Mouse (Mus musculus): ENCODE data around the gene Zdhhc1. TPM values are rescaled to one million over a fixed set of nuclear protein-coding genes. Genes with fewer than 3 reads are reported as not detected.

The Zdhhc1 gene
- 39.0 and 40.2 TPM in 2 replicates for polyA plus RNA-seq (2015; fragmentation: Nextera tagmentation; extraction: Ambion mirVana)

- Histone ChIP-seq H3K9me3 (ENCODE audit: control insufficient read depth, low read length) (no peaks in the 10 kb centered on the region), H3K4me2 (ENCODE audit: low read length) (peak within 1 kb of the TSS; percentile 81), H3K27ac (ENCODE audit: low read depth, low read length) (peak within 1 kb of the TSS; percentile 86), H3K36me3 (ENCODE audit: control insufficient read depth, insufficient read depth, low read length) (no peaks in the 10 kb centered on the region), H3K9ac (ENCODE audit: low read depth, low read length) (peak within 1 kb of the TSS; percentile 95), H3K4me3 (ENCODE audit: low read length) (peak within 1 kb of the TSS; percentile 90), H3K4me1 (ENCODE audit: control insufficient read depth, insufficient read depth, low read depth, low read length) (peaks cover 17% of the 10 kb centered on the region), H3K27me3 (replicated peaks; ENCODE audit: control insufficient read depth, insufficient read depth, low read length) (no peaks in the 10 kb centered on the region)
- peak; percentile 89 for ATAC-seq
- WGBS: under 1% methylated on average over 59 of the region's 68 CpGs
These were observed at the start of gene Zdhhc1 for GRCm38 (mm10) chr8:105496439-105497180. Gene Zdhhc1, minus strand, starts transcription at chr8:105496902.

- no peak overlapping the region for H3K4me3 ChIP-seq (ENCODE audit: low read length)
- no peak overlapping the region for H3K4me2 ChIP-seq (ENCODE audit: low read length)
- no peaks in the 10 kb centered on the region for H3K9me3 ChIP-seq (ENCODE audit: control insufficient read depth, low read length)
- H3K9ac ChIP-seq (ENCODE audit: low read depth, low read length): no peak overlapping the region
- no peaks in the 10 kb centered on the region for H3K27me3 ChIP-seq (replicated peaks; ENCODE audit: control insufficient read depth, insufficient read depth, low read length)
- ATAC-seq: 0 out of 2 replicates have a peak, but pooled peaks have one; percentile 15
- WGBS: 88% methylated on average over 3 of the region's 3 CpGs
- peaks cover 18% of the 10 kb centered on the region for H3K4me1 ChIP-seq (ENCODE audit: control insufficient read depth, insufficient read depth, low read depth, low read length)
- peak overlapping the region; percentile 56; the same call in 1 of the 2 replicates for H3K27ac ChIP-seq (ENCODE audit: low read depth, low read length)
- 0 out of 2 replicates have a peak, but pooled peaks cover 3% of the 10 kb centered on the region for H3K36me3 ChIP-seq (ENCODE audit: control insufficient read depth, insufficient read depth, low read length)
These were observed 48.5 kb upstream of the Zdhhc1 start for GRCm38 (mm10) chr8:105545249-105545648.

- Histone ChIP-seq H3K4me3 (ENCODE audit: low read length) (no peak overlapping the region), H3K27me3 (replicated peaks; ENCODE audit: control insufficient read depth, insufficient read depth, low read length) (no peaks in the 10 kb centered on the region), H3K4me2 (ENCODE audit: low read length) (no peak overlapping the region), H3K9me3 (ENCODE audit: control insufficient read depth, low read length) (no peaks in the 10 kb centered on the region), H3K4me1 (ENCODE audit: control insufficient read depth, insufficient read depth, low read depth, low read length) (peaks cover 18% of the 10 kb centered on the region), H3K36me3 (ENCODE audit: control insufficient read depth, insufficient read depth, low read length) (0 out of 2 replicates have a peak, but pooled peaks cover 3% of the 10 kb centered on the region), H3K27ac (ENCODE audit: low read depth, low read length) (peak overlapping the region; percentile 56; the same call in 1 of the 2 replicates), H3K9ac (ENCODE audit: low read depth, low read length) (no peak overlapping the region; the same call in 1 of the 2 replicates)
- 47% methylated on average over 7 of the region's 7 CpGs for WGBS
- ATAC-seq: peak; percentile 43; the same call in 1 of the 2 replicates
These were observed 48.0 kb upstream of the Zdhhc1 start for GRCm38 (mm10) chr8:105544544-105545205.

- no peaks in the 10 kb centered on the region for H3K27me3 ChIP-seq (replicated peaks; ENCODE audit: control insufficient read depth, insufficient read depth, low read length)
- peaks cover 9% of the 10 kb centered on the region for H3K36me3 ChIP-seq (ENCODE audit: control insufficient read depth, insufficient read depth, low read length)
- no peak for ATAC-seq
- H3K4me1 ChIP-seq (ENCODE audit: control insufficient read depth, insufficient read depth, low read depth, low read length): peaks cover 18% of the 10 kb centered on the region
- H3K4me2 ChIP-seq (ENCODE audit: low read length): no peak overlapping the region
- WGBS: 59% methylated on average over 1 of the region's 1 CpGs
- H3K4me3 ChIP-seq (ENCODE audit: low read length): no peak overlapping the region
- no peaks in the 10 kb centered on the region for H3K9me3 ChIP-seq (ENCODE audit: control insufficient read depth, low read length)
- no peak overlapping the region; the same call in 1 of the 2 replicates for H3K9ac ChIP-seq (ENCODE audit: low read depth, low read length)
- H3K27ac ChIP-seq (ENCODE audit: low read depth, low read length): no peak overlapping the region
These were observed 47.0 kb upstream of the Zdhhc1 start for GRCm38 (mm10) chr8:105543703-105544102.

- Histone ChIP-seq H3K9me3 (ENCODE audit: control insufficient read depth, low read length) (no peaks in the 10 kb centered on the region), H3K27me3 (replicated peaks; ENCODE audit: control insufficient read depth, insufficient read depth, low read length) (no peaks in the 10 kb centered on the region), H3K36me3 (ENCODE audit: control insufficient read depth, insufficient read depth, low read length) (peaks cover 10% of the 10 kb centered on the region), H3K27ac (ENCODE audit: low read depth, low read length) (no peak overlapping the region), H3K4me1 (ENCODE audit: control insufficient read depth, insufficient read depth, low read depth, low read length) (peaks cover 18% of the 10 kb centered on the region), H3K4me3 (ENCODE audit: low read length) (no peak overlapping the region), H3K9ac (ENCODE audit: low read depth, low read length) (no peak overlapping the region), H3K4me2 (ENCODE audit: low read length) (no peak overlapping the region)
- ATAC-seq: no peak
- 94% methylated on average over 2 of the region's 2 CpGs for WGBS
These were observed 46.1 kb upstream of the Zdhhc1 start for GRCm38 (mm10) chr8:105542808-105543207.

- ATAC-seq: no peak
- Histone ChIP-seq H3K9me3 (ENCODE audit: control insufficient read depth, low read length) (no peaks in the 10 kb centered on the region), H3K9ac (ENCODE audit: low read depth, low read length) (no peak overlapping the region), H3K27ac (ENCODE audit: low read depth, low read length) (no peak overlapping the region), H3K4me2 (ENCODE audit: low read length) (no peak overlapping the region), H3K4me3 (ENCODE audit: low read length) (no peak overlapping the region), H3K27me3 (replicated peaks; ENCODE audit: control insufficient read depth, insufficient read depth, low read length) (no peaks in the 10 kb centered on the region), H3K36me3 (ENCODE audit: control insufficient read depth, insufficient read depth, low read length) (peaks cover 12% of the 10 kb centered on the region), H3K4me1 (ENCODE audit: control insufficient read depth, insufficient read depth, low read depth, low read length) (peaks cover 18% of the 10 kb centered on the region)
- WGBS: 94% methylated on average over 3 of the region's 3 CpGs
These were observed 45.4 kb upstream of the Zdhhc1 start for GRCm38 (mm10) chr8:105542032-105542656.

GRCm38 (mm10) chr8:105538940-105539339, 42.2 kb upstream of the Zdhhc1 start:
- H3K27ac ChIP-seq (ENCODE audit: low read depth, low read length): no peak overlapping the region
- H3K4me3 ChIP-seq (ENCODE audit: low read length): no peak overlapping the region
- H3K9ac ChIP-seq (ENCODE audit: low read depth, low read length): no peak overlapping the region
- no peaks in the 10 kb centered on the region for H3K27me3 ChIP-seq (replicated peaks; ENCODE audit: control insufficient read depth, insufficient read depth, low read length)
- H3K4me2 ChIP-seq (ENCODE audit: low read length): no peak overlapping the region
- no peaks in the 10 kb centered on the region for H3K9me3 ChIP-seq (ENCODE audit: control insufficient read depth, low read length)
- H3K4me1 ChIP-seq (ENCODE audit: control insufficient read depth, insufficient read depth, low read depth, low read length): peaks cover 2% of the 10 kb centered on the region; the same call in 1 of the 2 replicates
- H3K36me3 ChIP-seq (ENCODE audit: control insufficient read depth, insufficient read depth, low read length): peaks cover 20% of the 10 kb centered on the region
- ATAC-seq: no peak
- WGBS: 89% methylated on average over 4 of the region's 4 CpGs

GRCm38 (mm10) chr8:105537011-105537677, 40.4 kb upstream of the Zdhhc1 start:
- 84% methylated on average over 6 of the region's 6 CpGs for WGBS
- Histone ChIP-seq H3K4me2 (ENCODE audit: low read length) (no peak overlapping the region), H3K27ac (ENCODE audit: low read depth, low read length) (no peak overlapping the region), H3K27me3 (replicated peaks; ENCODE audit: control insufficient read depth, insufficient read depth, low read length) (no peaks in the 10 kb centered on the region), H3K36me3 (ENCODE audit: control insufficient read depth, insufficient read depth, low read length) (peaks cover 20% of the 10 kb centered on the region), H3K9me3 (ENCODE audit: control insufficient read depth, low read length) (no peaks in the 10 kb centered on the region), H3K4me3 (ENCODE audit: low read length) (no peak overlapping the region), H3K4me1 (ENCODE audit: control insufficient read depth, insufficient read depth, low read depth, low read length) (peaks cover 4% of the 10 kb centered on the region; the same call in 1 of the 2 replicates), H3K9ac (ENCODE audit: low read depth, low read length) (no peak overlapping the region)
- peak; percentile 45; the same call in 1 of the 2 replicates for ATAC-seq

Data from hindbrain, embryonic 16.5 days (tissue).